Mouse (Mus musculus): ENCODE data around the gene Col7a1.

The Col7a1 gene

DNA sequence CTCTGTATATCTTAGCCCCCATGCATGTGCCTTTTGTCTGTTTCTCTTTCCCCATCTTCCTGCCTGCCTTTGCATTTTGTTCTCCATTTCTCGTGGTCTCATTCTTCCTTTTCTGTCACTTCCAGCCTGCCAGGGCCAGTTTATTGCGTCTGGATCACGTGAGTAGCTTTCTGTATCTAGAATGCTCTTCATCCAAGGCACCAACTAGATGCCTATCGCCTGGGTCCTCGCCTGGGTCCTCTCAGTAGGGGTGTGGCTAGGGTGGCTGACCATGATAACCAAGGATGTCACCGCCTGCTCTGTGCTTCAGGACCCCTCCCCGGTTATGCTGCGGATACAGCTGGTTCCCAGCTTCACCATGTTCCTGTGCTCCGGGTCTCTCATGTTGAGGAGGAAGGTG, 29.8 kb downstream of the Col7a1 start:
- intact Hi-C loops (cut with DNase I) = no loop called here

DNA sequence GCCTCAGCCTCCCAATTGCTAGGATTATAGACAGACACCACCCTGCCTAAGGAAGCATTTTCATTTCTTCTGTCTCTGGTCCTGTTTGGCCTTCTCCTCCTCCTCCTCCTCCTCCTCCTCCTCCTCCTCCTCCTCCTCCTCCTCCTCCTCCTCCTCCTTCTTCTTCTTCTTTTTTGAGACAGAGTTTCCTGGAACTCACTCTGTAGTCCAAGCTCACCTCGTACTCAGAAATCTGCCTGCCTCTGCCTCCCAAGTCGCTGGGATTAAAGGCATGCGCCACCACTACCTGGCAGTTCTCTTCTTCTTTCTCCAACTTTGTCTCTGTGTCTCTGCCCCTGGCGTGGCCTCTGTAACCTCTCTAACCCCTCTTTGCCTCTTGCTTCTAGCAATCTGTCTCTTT, 32.3 kb downstream of the Col7a1 start, which contains the start of gene Ucn2:
Gene Ucn2, plus strand, starts transcription at position 301 of the 400 bp plus-strand sequence.
- intact Hi-C loops (cut with DNase I) = no loop called here

DNA sequence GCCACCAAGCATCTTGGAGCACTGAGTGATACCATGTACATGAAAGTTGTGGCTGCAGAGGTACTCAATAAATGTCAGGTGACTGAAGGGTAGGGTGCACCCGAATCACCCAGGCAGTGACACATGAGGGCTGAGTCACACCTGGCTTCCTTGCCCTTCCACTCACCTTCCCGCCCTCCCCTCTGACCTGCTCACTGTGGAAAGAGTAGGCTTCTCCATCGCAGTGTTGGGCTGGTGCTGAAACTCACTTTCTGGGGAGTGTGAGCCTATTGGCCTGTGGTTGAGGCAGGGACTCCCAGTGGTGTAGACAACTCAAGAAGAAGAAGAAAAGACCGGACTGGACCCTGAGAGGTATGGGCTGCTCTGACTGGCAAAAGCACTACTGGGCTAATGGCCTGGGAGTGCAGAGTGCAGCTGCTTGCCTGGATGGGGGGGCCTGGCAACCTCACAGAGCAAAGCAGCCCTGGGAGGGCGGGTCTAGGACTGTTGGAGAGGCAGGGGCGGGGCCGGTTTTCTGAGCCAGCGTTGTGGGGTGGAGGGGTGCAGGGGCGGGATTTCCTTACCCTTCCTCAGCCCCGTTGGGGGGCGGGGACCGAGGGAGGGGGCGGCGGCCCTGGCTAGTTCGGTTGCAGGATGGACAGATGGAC, 34.4 kb downstream of the Col7a1 start:
- intact Hi-C loops (cut with DNase I) = no loop called here

DNA sequence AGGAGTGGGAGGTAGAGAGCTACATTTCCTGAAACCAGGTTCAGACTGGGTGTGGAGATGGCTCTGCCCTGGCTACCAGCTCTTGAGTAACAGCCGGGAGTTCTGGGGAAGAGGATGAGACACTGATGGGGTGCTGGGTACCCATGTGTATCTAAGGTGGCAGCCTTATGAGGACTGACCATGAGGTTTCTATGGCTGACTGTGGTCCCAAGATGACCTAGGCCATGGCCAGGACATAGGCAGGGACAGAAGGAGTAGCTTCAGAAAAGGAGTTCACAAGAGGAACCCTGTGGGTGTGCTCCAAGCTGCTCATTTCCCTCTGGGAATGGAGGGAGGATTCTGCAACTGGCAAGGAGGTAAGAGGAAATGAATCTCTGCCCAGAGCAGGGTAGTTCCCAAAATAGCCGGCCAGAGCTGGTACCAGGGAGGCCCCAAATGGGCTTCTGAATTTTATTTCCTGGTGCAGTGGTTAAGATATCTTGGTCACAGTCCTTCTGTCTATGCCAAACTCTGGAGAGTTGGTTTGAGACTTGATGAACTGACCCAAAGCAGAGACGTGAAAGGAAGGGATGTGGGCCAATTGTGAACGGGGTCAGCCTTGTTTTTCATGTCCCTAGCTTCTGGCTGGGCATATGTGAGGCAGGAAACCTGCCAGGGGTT, 36.5 kb downstream of the Col7a1 start:
- intact Hi-C loops (cut with DNase I) = no loop called here

DNA sequence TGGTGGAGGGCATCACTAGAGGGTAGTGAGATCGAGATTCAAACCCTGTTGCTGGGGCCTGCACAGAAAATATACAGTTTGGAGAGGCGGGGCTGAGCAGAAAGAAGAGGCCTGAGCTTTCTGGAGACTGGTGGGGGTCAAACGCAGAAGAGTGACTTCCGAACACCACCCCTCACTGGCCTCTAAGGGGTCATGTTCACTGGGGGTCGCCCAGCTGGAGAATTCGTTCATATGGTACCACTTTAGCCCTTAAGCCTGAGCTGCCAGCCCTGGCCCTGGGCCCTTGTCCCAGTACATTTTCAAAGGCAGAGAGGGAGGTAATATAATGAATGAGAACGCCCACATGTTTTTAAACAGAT, 37.1 kb downstream of the Col7a1 start:
- intact Hi-C loops (cut with DNase I) = no loop called here

DNA sequence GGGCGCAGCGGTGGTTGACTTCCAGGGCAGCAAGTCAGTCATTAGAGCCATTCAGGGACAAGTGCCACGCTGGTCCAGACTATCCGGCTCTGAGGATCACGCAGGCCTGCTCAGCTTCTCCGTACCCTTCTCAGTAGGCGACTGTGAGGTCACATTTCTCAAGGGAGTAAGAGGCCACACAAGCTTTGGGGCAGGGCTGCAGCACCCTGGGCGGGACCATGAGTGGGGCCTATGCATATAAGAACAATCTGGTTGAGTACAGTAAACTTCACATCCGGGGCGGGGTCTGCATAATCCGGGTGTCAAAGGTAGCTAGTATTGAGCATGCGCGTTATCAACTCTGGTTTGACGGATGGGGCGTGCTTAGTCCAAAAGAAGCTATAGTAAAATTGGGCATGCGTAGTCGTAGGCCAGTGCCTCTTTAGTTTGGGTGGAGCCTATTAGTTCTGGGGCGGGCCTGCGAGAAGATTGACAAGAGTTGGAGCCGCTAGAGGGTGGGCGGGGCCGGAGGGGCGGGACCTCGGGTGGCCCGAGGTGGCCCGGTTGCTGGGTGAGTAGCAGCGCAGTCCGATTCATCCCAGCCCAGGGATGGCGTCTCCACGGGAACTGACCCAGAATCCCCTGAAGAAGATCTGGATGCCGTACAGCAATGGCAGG, 38.2 kb downstream of the Col7a1 start, which contains the start of gene Pfkfb4:
Gene Pfkfb4, plus strand, starts transcription at position 351 of the 657 bp plus-strand sequence.
- intact Hi-C loops (cut with DNase I) = no loop called here

DNA sequence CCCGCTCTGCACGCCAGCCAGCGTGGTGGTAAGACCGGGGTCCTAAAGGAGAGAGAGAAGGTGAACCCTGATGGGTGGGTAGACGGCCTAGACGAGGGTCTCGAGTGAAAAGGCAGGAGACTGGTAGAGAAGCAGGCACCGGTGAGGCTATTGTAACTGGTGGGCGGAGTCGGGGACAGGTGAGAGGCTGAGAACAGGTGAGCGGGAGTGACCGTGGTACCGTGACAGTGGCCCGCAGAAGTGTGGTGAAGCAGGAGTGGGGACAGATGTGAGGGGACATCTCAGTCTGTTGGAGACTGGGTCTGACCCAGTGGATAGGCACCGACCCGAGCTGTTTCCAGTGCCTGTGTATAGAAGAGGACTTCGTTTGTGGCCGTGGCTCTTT, 38.7 kb downstream of the Col7a1 start:
- intact Hi-C loops (cut with DNase I) = no loop called here

DNA sequence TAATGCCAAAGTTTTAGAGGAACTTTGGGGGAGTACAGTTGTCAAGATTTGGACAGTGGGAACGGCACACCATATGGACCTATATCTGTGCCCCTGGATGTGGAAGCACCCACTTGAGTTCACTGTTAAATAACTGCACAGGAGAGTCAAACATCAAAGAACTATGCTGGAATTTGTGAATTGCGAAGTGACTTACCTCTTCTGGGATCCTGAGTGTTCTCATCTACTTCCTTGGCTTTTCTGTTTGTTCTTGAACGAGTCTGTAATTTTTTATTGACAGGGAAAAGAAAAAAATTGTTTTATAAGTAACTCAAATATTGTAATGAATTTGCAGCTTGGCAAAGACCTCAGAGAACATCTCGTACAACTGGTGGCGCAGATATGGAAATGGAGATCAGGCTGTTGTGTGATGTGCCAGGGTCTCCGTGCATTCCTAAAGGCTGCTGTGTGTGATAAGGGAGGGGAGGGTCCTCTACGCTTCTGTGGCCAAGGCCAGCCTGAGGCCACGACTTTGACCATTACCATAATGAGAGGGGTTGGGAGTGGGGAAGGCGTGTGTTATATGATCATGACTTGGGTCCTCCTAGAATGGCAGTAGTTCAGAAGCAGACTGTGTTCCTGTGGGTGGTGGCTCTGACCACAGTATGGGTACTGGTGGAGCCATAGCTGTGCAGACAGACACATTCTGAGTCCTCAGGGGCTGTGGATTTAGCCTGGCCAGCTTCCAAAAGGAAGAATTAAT, 39.4 kb downstream of the Col7a1 start:
- intact Hi-C loops (cut with DNase I) = no loop called here

DNA sequence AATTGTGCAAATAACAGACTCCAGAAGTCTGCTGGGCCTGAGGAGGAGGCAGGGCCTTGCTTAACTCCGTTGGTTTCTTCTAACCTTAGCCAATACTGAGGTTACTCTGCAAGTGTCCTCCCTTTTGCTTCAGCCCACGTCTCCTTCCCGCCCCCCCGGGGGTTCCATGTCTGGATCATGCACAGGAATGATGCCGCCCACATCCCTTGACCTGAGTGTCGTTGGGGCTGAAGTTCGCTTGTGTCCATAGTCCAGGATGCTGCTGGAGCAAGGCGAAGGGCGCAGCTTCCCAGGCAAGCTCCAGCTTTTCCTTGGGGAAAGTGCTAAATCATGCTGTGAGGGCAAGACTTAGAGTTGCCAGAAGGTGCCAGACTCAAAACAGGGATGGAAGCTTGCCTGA, 43.0 kb downstream of the Col7a1 start:
- intact Hi-C loops (cut with DNase I) = no loop called here

DNA sequence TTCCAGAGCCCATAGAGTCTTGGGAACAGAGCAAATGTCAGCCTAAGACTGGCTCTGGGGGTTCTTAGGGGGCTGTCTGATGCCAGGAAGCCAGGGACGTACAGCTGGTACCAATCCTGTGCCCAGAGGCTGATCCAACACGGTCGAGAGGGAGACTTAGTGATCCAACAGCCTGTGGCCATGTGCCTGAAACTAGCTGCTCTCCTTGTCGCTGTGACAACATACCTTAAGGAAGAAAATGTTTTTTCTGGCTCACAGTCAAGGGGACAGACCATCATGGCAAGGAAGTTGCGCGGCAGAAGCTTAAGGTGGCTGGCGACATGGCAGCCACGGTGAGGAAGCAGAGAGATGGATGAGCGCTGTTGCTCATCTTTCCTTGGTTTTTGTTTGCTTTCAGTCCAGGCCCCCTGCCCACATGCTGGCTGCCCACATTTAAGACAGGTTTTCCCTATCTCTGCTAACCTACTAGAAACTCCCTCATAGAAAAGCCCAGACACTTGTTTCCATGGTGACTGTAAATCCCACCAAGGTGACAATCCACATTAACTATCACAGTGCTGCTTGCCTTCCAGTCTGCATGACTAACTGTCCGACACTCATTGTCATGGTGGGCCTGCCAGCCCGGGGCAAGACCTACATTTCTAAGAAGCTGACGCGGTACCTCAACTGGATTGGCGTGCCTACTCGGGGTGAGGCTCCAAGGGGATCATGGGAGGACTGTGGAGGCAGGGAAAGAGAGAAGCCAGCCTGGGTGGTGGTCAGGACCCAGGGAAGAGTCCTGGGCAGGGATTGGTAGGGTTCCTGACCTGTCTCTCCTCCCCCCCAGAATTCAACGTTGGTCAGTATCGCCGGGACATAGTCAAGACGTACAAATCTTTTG, 45.1 kb downstream of the Col7a1 start:
- intact Hi-C loops (cut with DNase I) = no loop called here

DNA sequence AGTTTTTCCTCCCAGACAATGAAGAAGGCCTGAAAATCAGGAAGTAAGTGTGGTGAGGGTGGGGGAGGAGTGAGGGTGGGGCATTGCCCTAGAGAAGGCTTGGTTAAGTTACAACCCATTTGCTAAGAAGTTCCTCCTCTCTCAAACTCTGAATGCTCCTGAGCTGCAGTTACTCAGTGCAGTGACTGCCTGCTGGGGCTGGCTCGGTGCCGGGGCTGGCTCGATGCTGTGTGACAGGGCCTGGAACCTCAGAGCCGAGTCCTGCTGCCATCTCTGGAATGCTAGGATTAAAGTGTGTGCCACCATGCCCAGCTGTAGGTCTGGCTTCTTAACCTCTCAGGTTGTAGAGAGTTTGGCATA, 45.8 kb downstream of the Col7a1 start:
- intact Hi-C loops (cut with DNase I) = no loop called here

DNA sequence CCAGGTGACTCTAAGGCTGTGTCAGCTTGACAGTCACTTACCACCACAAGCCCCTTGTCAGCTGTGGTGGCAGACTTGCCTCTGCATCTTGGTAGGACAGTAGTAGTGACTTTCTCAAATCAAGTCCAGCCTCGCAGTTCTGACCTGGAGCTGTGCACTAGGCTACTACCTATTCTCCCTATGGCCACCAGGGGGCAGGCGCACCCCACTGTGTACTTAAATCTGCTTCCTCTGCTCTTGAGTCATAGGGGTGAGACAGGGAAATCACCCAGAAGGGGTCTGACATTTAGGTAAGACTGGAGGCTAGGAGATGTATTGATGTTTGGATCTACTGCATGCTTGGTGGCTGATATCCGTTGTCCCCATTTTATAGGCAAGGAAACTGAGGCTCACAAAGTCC, 47.3 kb downstream of the Col7a1 start:
- intact Hi-C loops (cut with DNase I) = loop anchor here (5.0 kb wide), 2 partner anchors 57 to 122 kb away; partner anchors contain the start of gene Trex1

DNA sequence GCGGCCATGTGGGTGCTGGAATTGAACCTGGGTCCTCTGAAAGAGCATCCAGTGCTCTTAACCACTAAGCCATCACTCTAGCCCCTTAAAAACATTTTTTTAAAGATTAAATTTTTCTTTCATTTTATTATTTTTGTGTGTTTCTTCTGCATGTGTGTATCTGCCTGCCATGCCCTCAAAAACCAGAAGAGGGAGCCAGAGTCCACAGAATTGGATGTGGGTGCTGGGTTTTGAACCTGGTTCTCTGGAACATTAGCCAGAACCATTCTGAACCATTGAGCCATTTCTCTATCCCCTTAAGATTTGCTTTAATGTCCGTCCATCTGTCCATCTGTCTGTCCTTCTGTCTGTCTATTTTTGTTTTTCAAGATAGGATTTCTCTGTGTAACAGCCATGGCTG, 49.8 kb downstream of the Col7a1 start:
- intact Hi-C loops (cut with DNase I) = loop anchor here (5.0 kb wide), 2 partner anchors 54 to 119 kb away; partner anchors contain the start of gene Trex1

DNA sequence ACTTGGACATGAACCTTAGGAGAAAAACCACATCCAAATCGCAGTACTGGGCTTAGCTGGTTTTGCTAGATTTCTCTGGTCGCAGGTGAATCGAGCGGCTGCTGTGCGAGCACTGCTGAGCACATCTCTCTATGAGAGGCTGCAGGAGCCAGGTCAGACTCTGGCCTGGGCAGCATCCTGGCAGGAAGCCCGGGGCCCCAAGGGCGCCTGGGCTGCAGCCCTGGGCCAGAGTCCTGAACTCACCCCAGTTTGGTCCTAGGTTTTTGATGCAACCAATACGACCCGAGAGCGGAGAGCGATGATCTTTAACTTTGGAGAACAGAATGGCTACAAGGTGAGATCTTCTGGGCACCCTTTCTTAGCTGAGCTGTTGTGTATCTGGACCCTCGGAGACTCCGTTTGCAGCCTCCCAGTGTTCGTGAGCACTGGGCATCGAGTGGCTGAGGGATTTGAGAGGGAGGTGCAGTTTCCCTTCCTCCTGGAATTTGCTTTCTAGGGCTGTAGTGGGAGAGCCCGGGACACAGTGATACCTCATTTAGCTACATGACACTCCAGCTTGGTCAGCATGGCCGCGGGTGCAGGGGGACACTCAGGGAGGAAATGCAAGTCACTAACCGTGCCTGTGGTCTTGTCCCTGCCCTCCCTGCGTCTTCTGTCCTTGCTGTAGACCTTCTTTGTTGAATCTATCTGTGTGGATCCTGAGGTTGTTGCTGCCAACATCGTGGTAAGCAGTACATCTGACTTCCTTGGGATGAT, 53.8 kb downstream of the Col7a1 start:
- intact Hi-C loops (cut with DNase I) = no loop called here

DNA sequence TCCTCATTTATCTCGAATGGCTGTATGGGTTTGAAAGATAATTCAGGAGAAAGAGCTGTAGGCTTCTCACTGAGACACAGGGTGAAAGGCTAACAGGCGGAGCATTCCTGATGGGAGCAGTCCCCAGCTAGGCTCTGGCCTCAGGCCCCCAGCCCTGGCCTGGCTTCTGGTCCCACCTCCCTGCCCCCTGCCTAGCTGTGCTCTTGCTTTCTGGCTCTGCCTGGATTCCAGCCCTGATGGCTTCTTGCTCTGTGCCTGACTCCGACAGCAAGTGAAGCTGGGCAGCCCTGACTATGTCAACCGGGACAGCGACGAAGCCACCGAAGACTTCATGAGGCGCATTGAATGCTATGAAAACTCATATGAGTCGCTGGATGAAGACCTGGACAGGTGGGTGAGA, 54.7 kb downstream of the Col7a1 start:
- intact Hi-C loops (cut with DNase I) = no loop called here

DNA sequence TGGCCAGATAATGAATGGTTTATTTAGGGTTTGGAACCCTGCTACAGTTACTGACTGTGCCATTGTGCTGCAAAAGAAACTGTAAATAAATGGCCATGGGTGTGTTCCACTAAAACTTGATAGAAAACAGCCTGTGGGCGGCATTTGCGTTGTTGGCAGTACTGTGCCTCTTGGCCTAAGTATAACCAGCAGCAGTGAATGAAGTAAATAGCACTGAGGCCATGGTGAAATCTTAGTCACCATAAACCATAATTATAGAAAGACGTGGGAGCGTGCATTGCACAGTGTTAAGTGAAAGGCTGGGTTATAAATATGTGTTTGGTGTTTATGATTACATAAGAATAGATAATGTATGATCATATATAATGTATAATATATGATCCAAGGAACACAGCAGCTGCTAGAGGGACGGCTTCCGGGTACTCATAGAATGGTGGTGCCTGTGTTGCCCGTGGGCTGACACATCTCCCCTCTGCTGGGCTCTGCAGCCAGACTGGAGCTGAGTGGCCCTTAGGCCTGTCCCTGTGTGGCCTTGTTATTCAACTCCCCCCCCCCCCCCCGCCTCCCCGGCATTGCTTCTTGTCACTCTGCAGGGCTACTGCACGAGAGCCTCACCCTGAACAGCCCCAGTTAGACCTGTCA, 55.7 kb downstream of the Col7a1 start:
- intact Hi-C loops (cut with DNase I) = no loop called here

DNA sequence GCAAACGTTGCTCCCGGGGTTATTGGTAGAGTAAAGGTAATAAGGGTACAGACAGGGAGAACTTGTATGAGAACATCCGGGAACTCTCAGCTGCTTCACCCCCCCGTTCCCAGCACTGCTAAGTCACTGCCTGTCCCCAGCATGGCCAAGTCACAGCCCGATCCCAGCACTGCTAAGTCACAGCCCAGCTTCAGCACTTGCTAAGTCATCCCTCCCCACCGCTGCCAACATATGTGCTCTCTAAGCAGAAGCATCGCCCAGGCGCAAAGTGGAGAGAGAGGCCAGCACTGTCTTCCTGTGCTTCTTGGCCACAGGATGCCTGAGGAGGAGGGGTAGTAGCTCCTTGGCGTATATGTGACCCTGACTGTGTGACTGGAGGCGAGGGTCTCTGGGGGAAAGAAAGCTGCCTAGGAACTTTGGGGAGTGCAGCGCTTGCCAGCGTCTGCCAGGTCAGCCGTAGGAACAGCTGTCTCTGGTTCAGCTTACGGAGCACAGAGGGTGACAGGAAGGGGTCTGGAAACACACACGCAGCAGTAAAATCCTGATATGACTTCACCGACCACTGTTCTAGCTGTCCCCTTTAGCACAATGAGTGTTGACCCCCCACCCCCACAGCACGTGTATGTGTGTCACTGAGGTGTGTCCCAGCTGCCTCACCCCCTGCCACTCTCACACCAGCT, 56.4 kb downstream of the Col7a1 start:
- intact Hi-C loops (cut with DNase I) = no loop called here

DNA sequence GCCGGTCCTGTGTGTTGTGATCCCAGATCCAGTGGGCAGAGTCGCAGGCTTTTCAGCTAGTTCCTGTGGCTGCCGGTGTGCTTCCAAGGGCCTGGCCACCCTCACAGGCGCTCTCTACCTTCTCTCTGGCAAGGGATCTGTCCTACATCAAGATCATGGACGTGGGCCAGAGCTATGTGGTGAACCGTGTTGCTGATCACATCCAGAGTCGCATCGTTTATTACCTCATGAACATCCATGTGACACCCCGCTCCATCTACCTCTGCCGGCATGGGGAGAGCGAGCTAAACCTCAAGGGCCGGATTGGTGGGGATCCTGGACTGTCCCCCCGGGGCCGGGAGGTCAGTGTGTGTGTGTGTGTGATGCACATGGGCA, 56.9 kb downstream of the Col7a1 start:
- intact Hi-C loops (cut with DNase I) = no loop called here

DNA sequence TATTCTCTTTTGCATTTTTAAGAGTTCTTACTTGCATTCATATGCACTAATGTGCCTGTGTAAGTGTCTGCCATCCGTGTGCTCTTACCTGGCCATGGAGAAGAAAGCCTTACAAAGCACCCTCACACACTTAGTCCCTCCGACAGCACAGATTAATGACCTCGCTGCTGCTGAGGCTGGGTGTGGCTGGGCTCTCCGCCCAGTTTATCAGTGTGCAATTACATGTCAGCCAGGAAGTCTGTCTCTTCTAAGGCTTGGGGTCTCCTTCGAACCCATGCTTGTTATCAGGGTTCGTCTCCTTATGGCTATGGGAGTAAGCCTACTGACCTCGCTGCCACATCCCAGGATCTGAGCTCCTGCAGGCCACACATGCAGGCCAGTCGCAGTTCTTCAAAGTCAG, 62.0 kb downstream of the Col7a1 start:
- intact Hi-C loops (cut with DNase I) = no loop called here

Measured in adrenal gland (tissue).